Mouse (Mus musculus) ES-E14 (cell line): ENCODE measurements around the gene Alg12.

Experiments
- CHD2 ChIP-seq: IDR thresholded peaks from 2 replicates; pipeline ENCODE4 v1.6.1; 2014; ENCODE audit warnings: mild to moderate bottlenecking, low read depth, low read length, inconsistent platforms
- HCFC1 ChIP-seq: IDR thresholded peaks from 2 replicates; pipeline ENCODE4 v1.6.1; 2012; ENCODE audit warnings: low read length, inconsistent platforms, borderline replicate concordance; ENCODE audit not compliant: insufficient read depth
- MAFK ChIP-seq: IDR thresholded peaks from 2 replicates; pipeline ENCODE4 v1.6.1; 2014; ENCODE audit warnings: mild to moderate bottlenecking, low read depth, low read length, inconsistent platforms; ENCODE audit not compliant: insufficient read depth

- no peak for TF ChIP-seq HCFC1
- TF ChIP-seq MAFK, result no peak
- TF ChIP-seq CHD2, result no peak
These were observed 17.5 kb upstream of the Alg12 start for GRCm38 (mm10) chr15:88836571-88836970.
